Mouse (Mus musculus) heart, embryonic 10.5 days (tissue): ENCODE data around the gene Trim40. TPM values are rescaled to one million over a fixed set of nuclear protein-coding genes. Genes with fewer than 3 reads are reported as not detected.

Source experiments
- DNase-seq: peaks from one replicate; pipeline ENCODE4 v3.0.0-alpha.2; 2017; ENCODE audit warnings: low spot score
- H3K27ac ChIP-seq: fragments of 300-500 bp; sonication (generic); 2 replicates; pipeline ENCODE4 v1.5.1; 2016; ENCODE audit warnings: mild to moderate bottlenecking
- H3K27me3 ChIP-seq: fragments of 300-500 bp; sonication (generic); 2 replicates; pipeline ENCODE4 v1.6.1; 2016; ENCODE audit warnings: mild to moderate bottlenecking; ENCODE audit not compliant: poor library complexity, insufficient read depth, severe bottlenecking
- H3K36me3 ChIP-seq: fragments of 300-500 bp; sonication (generic); 2 replicates; pipeline ENCODE4 v1.6.1; 2016; ENCODE audit warnings: mild to moderate bottlenecking, moderate library complexity
- H3K4me1 ChIP-seq: fragments of 300-500 bp; sonication (generic); 2 replicates; pipeline ENCODE4 v1.6.1; 2016; ENCODE audit warnings: mild to moderate bottlenecking
- H3K4me3 ChIP-seq: fragments of 300-500 bp; sonication (generic); 2 replicates; pipeline ENCODE4 v1.5.1; 2016; ENCODE audit warnings: mild to moderate bottlenecking, moderate library complexity
- H3K9me3 ChIP-seq: fragments of 300-500 bp; sonication (generic); 2 replicates; pipeline ENCODE4 v1.6.1; 2016; ENCODE audit warnings: mild to moderate bottlenecking, moderate library complexity
- WGBS: fragments of 180-500 bp; shearing (Covaris S2); methylation state at CpG from one replicate; pipeline ENCODE4 v1.1.7; 2016; 5-methylcytosine and 5-hydroxymethylcytosine counted together
- polyA plus RNA-seq: library from polyadenylated mRNA; unstranded; fragments of >200 nt; fragmentation: Nextera tagmentation; extraction: Ambion mirVana; gene quantifications from 2 replicates; pipeline ENCODE4 v1.2.1, GENCODE M21; 2016

Gene Trim40
- polyA plus RNA-seq, 1 experiment from 2014 or later, result not detected

DNA sequence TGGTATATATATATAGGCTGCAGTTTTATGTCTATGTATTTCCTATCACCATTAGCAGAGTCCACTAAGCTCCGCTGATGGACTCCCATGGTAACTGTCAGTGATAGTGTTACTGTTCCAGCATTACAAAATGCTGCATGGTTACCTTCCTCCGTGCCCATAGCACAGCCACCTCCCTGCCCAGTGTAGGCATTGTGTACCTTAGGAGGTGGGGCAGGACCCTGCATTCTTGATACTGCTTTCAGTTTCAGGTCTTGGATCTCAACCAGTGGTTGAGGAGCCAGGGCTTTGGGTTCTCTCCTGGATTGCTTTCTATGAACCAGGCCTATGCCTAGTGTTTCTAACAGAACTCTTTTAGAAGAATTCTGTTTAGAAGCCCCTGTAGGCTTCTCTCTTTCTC lies 39.9 kb downstream of the Trim40 start:
- Histone ChIP-seq H3K36me3 (peaks cover 45% of the 10 kb centered on the region), H3K4me3 (no peak overlapping the region), H3K4me1 (0 out of 2 replicates have a peak, but pooled peaks cover 14% of the 10 kb centered on the region), H3K9me3 (no peaks in the 10 kb centered on the region), H3K27ac (no peak overlapping the region), H3K27me3 (no peaks in the 10 kb centered on the region)
- WGBS, result 92% methylated on average over 2 of the region's 2 CpGs
- no peak for DNase-seq

DNA sequence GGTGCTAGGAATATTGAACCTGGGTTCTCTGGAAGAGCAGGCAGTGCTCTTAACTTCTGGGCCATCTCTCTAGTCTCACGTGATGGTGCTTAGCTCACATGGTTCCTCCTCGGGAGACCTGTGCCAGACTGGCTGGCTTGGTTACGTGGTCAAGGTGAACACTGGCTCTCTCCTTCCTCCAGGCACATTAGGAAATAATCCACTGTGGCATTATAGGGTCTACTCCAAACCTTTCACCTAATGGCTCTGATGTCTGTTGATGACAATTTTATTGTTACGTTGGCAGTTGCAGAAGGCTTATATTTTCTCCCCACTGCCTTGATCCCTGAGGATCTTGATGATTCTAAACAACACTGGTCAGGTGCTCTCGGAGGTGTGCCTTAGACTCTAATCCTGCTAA lies 41.0 kb downstream of the Trim40 start:
- H3K27ac ChIP-seq, result no peak overlapping the region
- no peaks in the 10 kb centered on the region for H3K9me3 ChIP-seq
- H3K4me3 ChIP-seq, result no peak overlapping the region
- 81% methylated on average over 5 of the region's 5 CpGs for WGBS
- H3K27me3 ChIP-seq, result no peaks in the 10 kb centered on the region
- H3K36me3 ChIP-seq, result peaks cover 35% of the 10 kb centered on the region
- H3K4me1 ChIP-seq, result peaks cover 20% of the 10 kb centered on the region
- DNase-seq, result no peak

DNA sequence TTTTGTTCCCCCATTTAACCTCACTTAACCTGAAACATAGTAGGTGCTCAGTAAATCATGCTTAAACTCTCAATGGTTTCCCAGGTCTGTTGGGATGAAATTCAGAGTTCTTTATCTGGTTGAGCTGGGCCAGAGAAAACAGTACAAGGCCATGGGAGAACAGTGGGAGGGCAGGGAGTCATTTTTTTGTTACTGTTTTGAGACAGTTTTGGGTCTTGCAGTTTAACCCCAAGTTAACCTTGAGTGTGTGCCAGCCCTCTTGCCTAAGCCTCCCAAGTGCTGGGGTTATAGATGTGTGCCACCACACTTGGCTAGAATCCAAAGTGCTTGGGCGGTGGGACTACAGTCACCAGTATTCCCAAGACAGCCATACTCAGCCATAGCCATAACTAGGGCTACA lies 45.2 kb downstream of the Trim40 start:
- Histone ChIP-seq H3K4me1 (peaks cover 17% of the 10 kb centered on the region), H3K9me3 (no peaks in the 10 kb centered on the region), H3K27ac (no peak overlapping the region), H3K4me3 (no peak overlapping the region), H3K27me3 (no peaks in the 10 kb centered on the region), H3K36me3 (0 out of 2 replicates have a peak, but pooled peaks cover 2% of the 10 kb centered on the region)
- DNase-seq, result no peak
- WGBS, result 82% methylated on average over 1 of the region's 1 CpGs

GRCm38 (mm10) chr17:36844286-36844719 lies 45.6 kb downstream of the Trim40 start:
- Histone ChIP-seq H3K4me3 (no peak overlapping the region), H3K27me3 (no peaks in the 10 kb centered on the region), H3K9me3 (no peaks in the 10 kb centered on the region), H3K4me1 (peaks cover 17% of the 10 kb centered on the region), H3K27ac (peak overlapping the region; percentile 22; the same call in 1 of the 2 replicates), H3K36me3 (0 out of 2 replicates have a peak, but pooled peaks cover 2% of the 10 kb centered on the region)
- DNase-seq, result no peak

GRCm38 (mm10) chr17:36843696-36844095 lies 46.2 kb downstream of the Trim40 start:
- Histone ChIP-seq H3K36me3 (0 out of 2 replicates have a peak, but pooled peaks cover 2% of the 10 kb centered on the region), H3K27me3 (no peaks in the 10 kb centered on the region), H3K4me3 (no peak overlapping the region), H3K4me1 (peaks cover 17% of the 10 kb centered on the region), H3K9me3 (no peaks in the 10 kb centered on the region), H3K27ac (no peak overlapping the region)
- WGBS, result 72% methylated on average over 7 of the region's 7 CpGs
- no peak for DNase-seq

GRCm38 (mm10) chr17:36840961-36841445 lies 48.9 kb downstream of the Trim40 start:
- Histone ChIP-seq H3K4me3 (no peak overlapping the region), H3K36me3 (0 out of 2 replicates have a peak, but pooled peaks cover 2% of the 10 kb centered on the region), H3K27me3 (no peaks in the 10 kb centered on the region), H3K27ac (no peak overlapping the region), H3K4me1 (peaks cover 25% of the 10 kb centered on the region), H3K9me3 (no peaks in the 10 kb centered on the region)
- no peak for DNase-seq

DNA sequence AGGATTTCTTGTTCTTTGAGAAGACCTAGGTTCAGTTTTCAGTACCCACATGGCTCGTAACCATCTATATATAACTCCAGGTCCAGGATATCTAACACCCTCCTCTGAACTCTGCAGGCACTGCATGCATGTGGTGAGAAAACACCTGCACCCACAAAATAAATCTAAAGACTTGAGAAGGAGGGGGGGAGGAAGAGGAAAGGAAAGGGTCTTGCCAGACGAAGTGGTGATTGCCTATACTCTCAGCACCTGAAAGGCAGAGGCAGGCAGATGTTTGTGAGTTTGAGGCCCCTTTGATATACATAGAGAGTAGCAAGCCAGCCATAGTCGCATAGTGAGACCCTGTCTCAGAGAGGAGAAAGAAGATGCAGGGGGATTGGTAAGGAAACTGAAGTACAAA lies 50.0 kb downstream of the Trim40 start:
- no peak for DNase-seq
- WGBS, result 71% methylated on average over 3 of the region's 3 CpGs

DNA sequence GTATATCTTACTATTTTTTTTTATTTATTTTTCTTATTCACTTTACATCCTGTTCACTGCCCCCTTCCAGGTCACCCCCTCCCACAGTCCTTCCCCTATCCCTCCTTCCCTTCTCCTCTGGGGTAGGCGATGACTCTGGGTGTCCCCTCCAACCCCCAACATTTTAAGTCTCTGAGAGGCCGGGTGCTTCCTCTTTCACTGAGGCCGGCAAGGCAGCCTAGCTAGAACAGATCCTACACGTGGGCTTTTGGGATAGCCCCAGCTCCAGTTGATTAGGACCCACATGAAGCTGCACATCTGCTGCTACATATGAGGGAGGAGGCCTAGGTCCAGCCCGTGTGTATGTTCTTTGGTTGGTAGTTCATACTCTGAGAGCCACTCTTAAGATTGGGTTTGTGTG lies 50.9 kb downstream of the Trim40 start:
- peaks cover 19% of the 10 kb centered on the region for H3K4me1 ChIP-seq
- 0 out of 2 replicates have a peak, but pooled peaks cover 2% of the 10 kb centered on the region for H3K36me3 ChIP-seq
- no peaks in the 10 kb centered on the region for H3K9me3 ChIP-seq
- H3K27ac ChIP-seq, result no peak overlapping the region
- 77% methylated on average over 5 of the region's 5 CpGs for WGBS
- H3K27me3 ChIP-seq, result no peaks in the 10 kb centered on the region
- no peak for DNase-seq
- no peak overlapping the region for H3K4me3 ChIP-seq

More for the DNA sequence above, 50.0 kb downstream of the Trim40 start:
- H3K4me1 ChIP-seq, result peaks cover 23% of the 10 kb centered on the region
- no peaks in the 10 kb centered on the region for H3K27me3 ChIP-seq
- H3K9me3 ChIP-seq, result no peaks in the 10 kb centered on the region
- H3K4me3 ChIP-seq, result no peak overlapping the region
- H3K36me3 ChIP-seq, result 0 out of 2 replicates have a peak, but pooled peaks cover 2% of the 10 kb centered on the region
- no peak overlapping the region for H3K27ac ChIP-seq

GRCm38 (mm10) chr17:36836874-36837647 lies 52.9 kb downstream of the Trim40 start, which contains the start of gene Trim26:
Gene Trim26, plus strand, starts transcription at chr17:36837134.
- Histone ChIP-seq H3K4me3 (peak within 1 kb of the TSS; percentile 79), H3K4me1 (peaks cover 8% of the 10 kb centered on the region; the same call in 1 of the 2 replicates), H3K27ac (peak within 1 kb of the TSS; percentile 96), H3K27me3 (no peaks in the 10 kb centered on the region), H3K9me3 (no peaks in the 10 kb centered on the region), H3K36me3 (no peaks in the 10 kb centered on the region)
- peak; percentile 99 for DNase-seq
- under 1% methylated on average over 49 of the region's 58 CpGs for WGBS

DNA sequence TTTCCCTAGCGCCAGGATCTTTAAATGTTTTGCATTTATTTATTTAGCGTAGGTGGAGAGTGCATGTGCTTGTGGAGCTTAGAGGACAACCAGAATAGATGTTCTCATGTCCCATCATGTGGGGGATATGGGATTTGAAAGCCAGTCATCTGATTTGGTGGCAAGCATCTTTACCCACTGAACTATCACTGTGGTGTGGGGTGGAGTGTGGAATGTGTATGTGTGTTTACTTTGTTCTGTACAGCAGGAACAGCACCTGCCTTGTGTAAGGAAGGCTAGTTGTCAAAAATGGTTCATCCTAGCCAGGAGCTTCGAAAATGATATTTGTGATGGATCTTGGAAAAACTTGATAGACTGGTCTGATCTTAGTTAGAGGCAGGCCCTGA lies 53.5 kb downstream of the Trim40 start:
- peak overlapping the region; percentile 79 for H3K4me3 ChIP-seq
- H3K27ac ChIP-seq, result peak overlapping the region; percentile 96
- no peaks in the 10 kb centered on the region for H3K27me3 ChIP-seq
- no peaks in the 10 kb centered on the region for H3K9me3 ChIP-seq
- no peaks in the 10 kb centered on the region for H3K36me3 ChIP-seq
- DNase-seq, result no peak
- H3K4me1 ChIP-seq, result peaks cover 8% of the 10 kb centered on the region; the same call in 1 of the 2 replicates
- 13% methylated on average over 3 of the region's 3 CpGs for WGBS

DNA sequence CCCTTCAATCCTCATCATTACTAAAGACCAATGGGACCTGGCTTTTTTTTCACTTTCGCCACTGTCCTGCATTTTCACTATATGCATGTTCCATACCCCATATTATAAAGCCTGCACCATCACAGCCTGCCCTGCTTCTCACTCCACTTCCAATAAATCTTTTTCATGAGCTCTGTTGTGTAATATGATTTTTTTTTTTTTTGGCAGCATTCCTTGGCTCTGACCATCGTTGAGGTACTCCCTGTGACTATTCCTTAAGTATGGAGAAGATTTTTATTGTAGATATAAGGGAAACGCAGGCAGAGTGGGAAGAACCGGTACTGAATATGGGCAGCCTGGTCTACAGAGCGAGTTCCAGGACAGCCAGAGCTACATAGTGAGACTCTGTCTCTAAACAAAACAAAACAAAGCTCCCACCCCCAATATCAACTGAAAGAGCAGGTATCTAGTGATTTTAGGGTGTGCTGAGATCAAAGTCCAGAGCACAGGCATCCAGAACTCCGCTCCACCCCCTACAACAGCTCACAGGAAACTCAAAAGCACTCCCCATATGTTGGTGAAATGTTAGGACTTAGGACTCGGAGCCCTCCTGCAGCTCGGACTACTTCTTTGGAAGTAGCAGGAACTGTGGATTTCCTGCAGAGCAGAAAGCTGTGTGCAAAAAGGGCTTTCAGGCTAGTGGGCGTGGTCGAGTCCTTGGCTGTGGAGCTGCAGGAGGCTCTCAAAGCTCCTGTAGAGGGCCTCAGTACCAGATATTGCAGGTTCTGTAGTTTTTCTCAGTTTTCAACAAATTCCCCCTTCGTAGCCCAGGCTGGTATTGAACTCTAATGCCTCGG lies 54.1 kb downstream of the Trim40 start:
- H3K9me3 ChIP-seq, result no peaks in the 10 kb centered on the region
- peak overlapping the region; percentile 79 for H3K4me3 ChIP-seq
- H3K27me3 ChIP-seq, result no peaks in the 10 kb centered on the region
- peak; percentile 68 for DNase-seq
- H3K36me3 ChIP-seq, result no peaks in the 10 kb centered on the region
- H3K4me1 ChIP-seq, result peaks cover 8% of the 10 kb centered on the region; the same call in 1 of the 2 replicates
- H3K27ac ChIP-seq, result peak overlapping the region; percentile 96; the same call in 1 of the 2 replicates
- 27% methylated on average over 12 of the region's 12 CpGs for WGBS

DNA sequence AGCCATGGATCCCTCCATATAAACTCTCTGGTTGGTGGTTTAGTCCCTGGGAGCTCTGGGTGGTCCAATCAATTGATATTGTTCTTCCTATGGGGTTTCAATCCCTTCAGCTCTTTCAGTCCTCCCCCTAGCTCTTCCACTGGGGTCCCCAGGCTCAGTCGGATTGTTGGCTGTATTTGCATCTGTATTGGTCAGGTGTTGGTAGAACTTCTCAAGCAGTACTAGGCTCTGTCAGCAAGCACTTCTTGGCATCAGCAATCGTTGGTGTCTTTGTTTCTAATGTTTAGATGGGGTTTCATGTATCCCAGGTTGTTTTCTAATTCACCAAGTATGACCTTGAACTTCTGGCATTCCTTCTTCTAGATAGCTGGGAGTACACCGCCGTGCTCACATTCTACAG lies 57.2 kb downstream of the Trim40 start:
- no peaks in the 10 kb centered on the region for H3K36me3 ChIP-seq
- peaks cover 8% of the 10 kb centered on the region; the same call in 1 of the 2 replicates for H3K4me1 ChIP-seq
- no peaks in the 10 kb centered on the region for H3K9me3 ChIP-seq
- no peaks in the 10 kb centered on the region for H3K27me3 ChIP-seq
- H3K4me3 ChIP-seq, result no peak overlapping the region
- H3K27ac ChIP-seq, result no peak overlapping the region
- peak; percentile 71 for DNase-seq
- 61% methylated on average over 4 of the region's 4 CpGs for WGBS
